Mouse (Mus musculus) kidney, adult 2 months (tissue): ENCODE measurements at regions not wholly inside any gene's neighbourhood (a gene's known extent, or its start where the extent isn't known, plus 50 kb on each side); places are given as distances from the start of the nearest gene placed in this dataset.
"Not testable (repeated sequence)": the region's sequence is repeated elsewhere in the genome, so short reads cannot be mapped to it uniquely, and the experiment has no call there.

Source experiments
- DNase-seq: peaks from one replicate; pipeline ENCODE4 v3.0.0; 2021
- H3K27ac ChIP-seq: fragments of 200-500 bp; 2 replicates; pipeline ENCODE4 v1.5.1; 2012; ENCODE audit warnings: low read depth, low read length, control low read depth, inconsistent platforms; ENCODE audit not compliant: insufficient read depth
- H3K27me3 ChIP-seq: fragments of 200-500 bp; replicated peaks from 2 replicates; pipeline ENCODE4 v1.6.1; 2012; ENCODE audit warnings: mild to moderate bottlenecking, moderate library complexity, low read length, inconsistent platforms; ENCODE audit not compliant: control insufficient read depth, insufficient read depth
- H3K36me3 ChIP-seq: fragments of 200-500 bp; 2 replicates; pipeline ENCODE4 v1.6.1; 2012; ENCODE audit warnings: mild to moderate bottlenecking, moderate library complexity, low read length, inconsistent platforms; ENCODE audit not compliant: control insufficient read depth, insufficient read depth
- H3K4me1 ChIP-seq: fragments of 200-500 bp; 2 replicates; pipeline ENCODE4 v1.6.1; 2011; ENCODE audit warnings: low read length; ENCODE audit not compliant: control insufficient read depth, insufficient read depth
- H3K4me3 ChIP-seq: fragments of 200-500 bp; 2 replicates; pipeline ENCODE4 v1.5.1; 2011; ENCODE audit warnings: mild to moderate bottlenecking, low read depth, low read length, control low read depth; ENCODE audit not compliant: insufficient read depth
- CTCF ChIP-seq: fragments of 200-500 bp; conservative IDR thresholded peaks from 2 replicates; pipeline ENCODE4 v1.5.1; 2011; ENCODE audit warnings: low read depth, mild to moderate bottlenecking, control low read depth, low read length, moderate library complexity, mixed read lengths; ENCODE audit not compliant: insufficient read depth, insufficient read length
- POLR2A ChIP-seq: fragments of 200-500 bp; IDR thresholded peaks from one replicate; pipeline ENCODE4 v1.6.1; 2011; ENCODE audit warnings: low read depth, low read length, control low read depth
- WGBS: fragments of 180-500 bp; shearing (Covaris S2); methylation state at CpG from one replicate; pipeline ENCODE4 v1.1.7; 2018; 5-methylcytosine and 5-hydroxymethylcytosine counted together

DNA sequence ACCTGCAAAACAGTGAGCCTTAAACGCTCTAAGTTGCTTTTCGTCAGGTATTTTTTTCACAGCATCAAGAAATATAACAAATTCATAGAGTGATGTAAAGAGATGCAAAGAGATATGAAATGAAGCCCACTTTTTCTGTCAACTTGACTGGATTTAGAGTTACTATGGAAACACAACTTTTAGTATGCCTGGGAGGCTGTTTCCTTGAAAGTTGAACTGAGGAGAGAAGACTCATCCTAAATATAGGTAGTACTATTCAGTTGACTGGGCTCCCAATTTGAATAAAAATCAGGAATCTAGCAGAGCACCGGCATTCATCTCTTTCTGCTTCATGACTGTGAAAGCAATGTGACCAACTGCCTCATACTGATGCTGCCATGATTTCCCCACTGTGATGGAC is 509.7 kb downstream of the Synb start:
- no peaks in the 10 kb centered on the region for H3K27me3 ChIP-seq
- no peaks in the 10 kb centered on the region for H3K4me1 ChIP-seq
- no peak for DNase-seq
- 95% methylated on average over 3 of the region's 3 CpGs for WGBS
- H3K27ac ChIP-seq = no peak overlapping the region
- TF ChIP-seq POLR2A (no peak), CTCF (no peak)
- H3K36me3 ChIP-seq = no peaks in the 10 kb centered on the region
- no peak overlapping the region for H3K4me3 ChIP-seq

DNA sequence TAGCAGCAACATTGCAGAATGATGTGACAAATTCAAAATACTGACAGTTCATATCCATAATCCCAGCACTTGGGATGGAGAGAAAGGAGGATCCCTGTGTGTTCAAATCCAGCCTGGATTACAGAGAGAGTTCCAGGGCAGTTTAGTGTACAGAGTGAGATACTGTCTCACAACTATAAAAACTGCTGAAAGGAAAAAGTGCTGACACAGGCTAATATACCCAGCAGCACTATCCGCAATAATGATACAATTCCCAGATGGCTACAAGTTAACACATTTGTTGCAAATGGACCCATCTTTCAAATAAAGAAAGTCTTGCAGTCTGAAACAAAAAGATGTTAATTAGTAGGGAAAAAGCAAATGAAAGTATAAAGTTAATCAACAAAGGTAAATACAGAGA is 510.9 kb downstream of the Synb start:
- Histone ChIP-seq H3K4me3 (no peak overlapping the region), H3K4me1 (no peaks in the 10 kb centered on the region), H3K36me3 (no peaks in the 10 kb centered on the region), H3K27me3 (no peaks in the 10 kb centered on the region), H3K27ac (no peak overlapping the region)
- no peak for DNase-seq
- 98% methylated on average over 1 of the region's 1 CpGs for WGBS
- TF ChIP-seq CTCF = no peak
- TF ChIP-seq POLR2A = no peak

DNA sequence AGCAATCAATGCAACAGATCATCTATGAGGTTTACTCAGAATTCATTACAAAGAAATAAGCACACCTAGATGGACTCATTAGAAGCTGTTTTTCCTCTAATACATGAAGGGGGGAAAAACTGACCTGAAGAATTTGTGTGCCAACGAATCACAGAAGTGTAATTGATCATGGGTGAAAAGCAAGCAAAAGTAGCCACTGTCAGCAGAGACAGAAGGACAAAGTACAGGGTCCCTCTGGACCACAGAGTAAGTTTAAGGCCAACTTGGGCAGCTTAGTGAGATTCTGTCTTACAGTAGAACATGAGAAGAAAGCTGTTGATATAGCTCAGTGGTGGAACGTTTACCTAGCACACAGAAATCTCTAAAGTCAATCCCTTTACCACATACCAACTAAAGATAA is 523.7 kb downstream of the Synb start:
- H3K27ac ChIP-seq = no peak overlapping the region

DNA sequence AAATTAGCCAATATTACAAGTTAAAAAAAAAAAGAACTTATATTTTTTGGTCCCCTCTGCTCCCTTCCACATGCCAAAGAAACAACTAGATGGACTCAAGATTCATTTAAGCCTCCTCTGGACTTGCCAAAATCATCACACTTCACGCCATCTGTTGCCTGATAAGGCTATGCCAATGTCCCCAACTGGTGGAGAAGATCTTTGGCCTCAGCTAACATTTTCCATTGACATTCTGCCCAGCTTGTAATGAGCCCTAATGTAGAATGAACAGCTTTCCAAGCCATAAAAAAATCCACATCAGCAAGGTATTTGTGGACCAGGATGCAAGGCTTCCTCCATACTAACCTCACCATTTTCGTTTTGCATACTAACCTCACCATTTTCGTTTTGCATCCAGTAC is 531.2 kb downstream of the Synb start:
- H3K27ac ChIP-seq = no peak overlapping the region
- no peak for DNase-seq
- no peak overlapping the region for H3K4me3 ChIP-seq
- WGBS = 82% methylated on average over 3 of the region's 3 CpGs
- 0 out of 2 replicates have a peak, but pooled peaks cover 1% of the 10 kb centered on the region for H3K27me3 ChIP-seq
- H3K36me3 ChIP-seq = no peaks in the 10 kb centered on the region
- no peaks in the 10 kb centered on the region for H3K4me1 ChIP-seq
- TF ChIP-seq CTCF (no peak), POLR2A (no peak)

More for the DNA sequence above, 523.7 kb downstream of the Synb start:
- WGBS = 47% methylated on average over 2 of the region's 2 CpGs
- Histone ChIP-seq H3K4me1 (no peaks in the 10 kb centered on the region), H3K4me3 (no peak overlapping the region), H3K36me3 (no peaks in the 10 kb centered on the region), H3K27me3 (0 out of 2 replicates have a peak, but pooled peaks cover 1% of the 10 kb centered on the region)
- no peak for TF ChIP-seq CTCF
- no peak for TF ChIP-seq POLR2A
- DNase-seq = peak; percentile 2

DNA sequence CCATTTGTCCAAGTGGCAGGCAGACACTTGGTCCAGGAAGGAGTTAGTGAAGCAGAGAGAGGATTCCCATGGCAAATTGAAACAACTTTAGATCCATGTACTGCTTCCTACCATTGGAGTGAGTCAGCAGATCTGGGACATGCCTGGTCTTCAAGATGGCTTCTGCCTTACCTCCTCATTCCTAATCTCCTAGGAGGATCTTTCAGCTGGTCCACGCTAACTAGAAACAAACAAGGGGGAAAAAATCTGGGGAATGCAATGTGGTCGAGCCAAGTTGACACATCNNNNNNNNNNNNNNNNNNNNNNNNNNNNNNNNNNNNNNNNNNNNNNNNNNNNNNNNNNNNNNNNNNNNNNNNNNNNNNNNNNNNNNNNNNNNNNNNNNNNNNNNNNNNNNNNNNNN is 549.4 kb downstream of the Synb start:
- DNase-seq = no peak
- Histone ChIP-seq H3K4me3 (no peak overlapping the region), H3K27ac (no peak overlapping the region), H3K4me1 (no peaks in the 10 kb centered on the region), H3K36me3 (no peaks in the 10 kb centered on the region), H3K27me3 (no peaks in the 10 kb centered on the region)
- TF ChIP-seq CTCF (no peak), POLR2A (no peak)
- 71% methylated on average over 2 of the region's 2 CpGs for WGBS

DNA sequence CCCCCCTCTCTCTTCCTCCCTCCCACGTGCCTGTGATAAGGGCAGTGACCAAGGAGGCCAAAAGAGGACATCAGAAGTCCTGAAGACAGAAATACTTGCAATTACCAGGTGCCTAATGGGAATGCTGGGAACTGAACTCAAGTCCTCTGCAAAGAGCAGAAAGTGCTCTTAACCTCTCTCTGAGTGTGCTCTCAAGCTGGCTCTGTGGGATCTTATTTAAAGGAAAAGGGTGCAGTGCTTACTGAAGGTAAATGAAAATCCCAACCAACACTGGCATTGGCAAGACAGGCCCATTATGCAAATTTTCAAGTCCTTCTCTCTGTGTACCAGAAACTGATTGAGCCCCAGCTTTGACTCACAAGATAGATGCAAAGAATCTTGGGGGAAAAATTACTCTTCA is 555.6 kb downstream of the Synb start:
- no peak for TF ChIP-seq POLR2A
- no peak for TF ChIP-seq CTCF
- Histone ChIP-seq H3K27ac (no peak overlapping the region), H3K36me3 (no peaks in the 10 kb centered on the region), H3K4me1 (no peaks in the 10 kb centered on the region), H3K27me3 (no peaks in the 10 kb centered on the region), H3K4me3 (no peak overlapping the region)
- DNase-seq = no peak
- no CpG with 5 or more reads among the region's 1 CpGs for WGBS

DNA sequence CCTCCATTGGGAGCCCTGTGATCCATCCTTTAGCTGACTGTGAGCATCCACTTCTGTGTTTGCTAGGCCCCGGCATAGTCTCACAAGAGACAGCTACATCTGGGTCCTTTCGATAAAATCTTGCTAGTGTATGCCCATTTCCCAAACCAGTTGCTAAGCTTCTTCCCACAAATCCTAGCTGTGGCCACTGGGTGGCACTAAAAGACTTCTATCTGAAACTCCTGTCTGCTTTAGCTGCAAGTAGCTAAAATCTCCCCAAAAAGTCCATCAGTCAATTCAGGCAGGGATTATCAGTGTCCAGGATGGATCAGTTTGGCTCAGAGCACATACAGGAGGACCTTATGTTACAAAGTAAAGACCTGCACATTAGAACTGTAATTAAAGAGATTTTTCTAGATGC is 558.3 kb downstream of the Synb start:
- not testable (repeated sequence) for H3K27ac ChIP-seq, H3K4me3 ChIP-seq, H3K36me3 ChIP-seq, H3K4me1 ChIP-seq, H3K27me3 ChIP-seq
- 31% methylated on average over 2 of the region's 2 CpGs for WGBS
- TF ChIP-seq CTCF = peak; percentile 43
- DNase-seq = peak; percentile 67

DNA sequence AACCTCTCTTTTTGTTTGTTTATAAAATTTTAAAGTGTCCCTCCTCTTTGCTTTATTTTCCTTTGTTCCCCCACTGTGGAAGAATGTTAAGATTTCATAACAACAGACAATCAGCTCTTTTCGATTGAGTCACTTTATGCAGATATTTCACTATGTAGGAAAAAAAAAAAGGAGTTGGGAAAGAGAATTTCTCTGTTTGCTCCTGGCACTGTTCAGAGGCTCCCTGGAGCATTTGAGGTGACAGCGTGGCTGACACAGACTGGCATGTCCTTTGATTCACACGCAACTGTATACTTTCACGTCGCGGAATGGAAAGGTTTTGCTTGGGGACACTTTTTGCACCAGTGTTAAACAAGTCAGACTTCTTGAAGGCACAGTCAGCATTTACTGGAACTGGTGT is 572.9 kb downstream of the Synb start:
- Histone ChIP-seq H3K4me1 (no peaks in the 10 kb centered on the region), H3K27ac (no peak overlapping the region), H3K36me3 (no peaks in the 10 kb centered on the region), H3K27me3 (no peaks in the 10 kb centered on the region), H3K4me3 (no peak overlapping the region)
- TF ChIP-seq POLR2A (no peak), CTCF (no peak)
- 69% methylated on average over 6 of the region's 6 CpGs for WGBS
- no peak for DNase-seq
